Mouse (Mus musculus): ENCODE results near the gene Tada2b. TPM values are rescaled to one million over a fixed set of nuclear protein-coding genes. Genes with fewer than 3 reads are reported as not detected.

The Tada2b gene
- polyA plus RNA-seq, 1 experiment from 2014 or later = 3.3 TPM

GRCm38 (mm10) chr5:36519751-36520150, 35.7 kb upstream of the Tada2b start:
- Histone ChIP-seq H3K27me3 (ENCODE audit: control insufficient read depth, insufficient read depth, low read length) (no peaks in the 10 kb centered on the region), H3K9me3 (replicated peaks; ENCODE audit: control insufficient read depth, low read length) (no peaks in the 10 kb centered on the region), H3K9ac (ENCODE audit: low read depth, low read length) (no peak overlapping the region), H3K27ac (ENCODE audit: low read depth, low read length) (no peak overlapping the region), H3K4me1 (ENCODE audit: control insufficient read depth, insufficient read depth, low read length) (0 out of 2 replicates have a peak, but pooled peaks cover 5% of the 10 kb centered on the region), H3K4me3 (ENCODE audit: low read depth, low read length) (no peak overlapping the region), H3K4me2 (no peak overlapping the region), H3K36me3 (ENCODE audit: control insufficient read depth, insufficient read depth, low read length) (peaks cover 10% of the 10 kb centered on the region; the same call in 1 of the 2 replicates)
- 84% methylated on average over 3 of the region's 3 CpGs for WGBS (ENCODE audit: insufficient replicate concordance)
- no peak for ATAC-seq (replicated peaks; ENCODE audit: insufficient number of reproducible peaks, low FRiP score, low TSS enrichment)

GRCm38 (mm10) chr5:36517596-36517995, 33.5 kb upstream of the Tada2b start:
- no peaks in the 10 kb centered on the region for H3K27me3 ChIP-seq (ENCODE audit: control insufficient read depth, insufficient read depth, low read length)
- 83% methylated on average over 3 of the region's 3 CpGs for WGBS (ENCODE audit: insufficient replicate concordance)
- no peaks in the 10 kb centered on the region for H3K4me1 ChIP-seq (ENCODE audit: control insufficient read depth, insufficient read depth, low read length)
- H3K4me2 ChIP-seq = no peak overlapping the region
- no peak overlapping the region for H3K9ac ChIP-seq (ENCODE audit: low read depth, low read length)
- H3K36me3 ChIP-seq (ENCODE audit: control insufficient read depth, insufficient read depth, low read length) = peaks cover 7% of the 10 kb centered on the region; the same call in 1 of the 2 replicates
- H3K4me3 ChIP-seq (ENCODE audit: low read depth, low read length) = no peak overlapping the region
- ATAC-seq (replicated peaks; ENCODE audit: insufficient number of reproducible peaks, low FRiP score, low TSS enrichment) = no peak
- no peaks in the 10 kb centered on the region for H3K9me3 ChIP-seq (replicated peaks; ENCODE audit: control insufficient read depth, low read length)
- no peak overlapping the region for H3K27ac ChIP-seq (ENCODE audit: low read depth, low read length)

- no peaks in the 10 kb centered on the region for H3K27me3 ChIP-seq (ENCODE audit: control insufficient read depth, insufficient read depth, low read length)
Measured at GRCm38 (mm10) chr5:36515558-36515957, 31.5 kb upstream of the Tada2b start.

GRCm38 (mm10) chr5:36515126-36515525, 31.0 kb upstream of the Tada2b start:
- Histone ChIP-seq H3K27me3 (ENCODE audit: control insufficient read depth, insufficient read depth, low read length) (no peaks in the 10 kb centered on the region), H3K4me1 (ENCODE audit: control insufficient read depth, insufficient read depth, low read length) (no peaks in the 10 kb centered on the region), H3K9ac (ENCODE audit: low read depth, low read length) (no peak overlapping the region), H3K9me3 (replicated peaks; ENCODE audit: control insufficient read depth, low read length) (no peaks in the 10 kb centered on the region), H3K4me2 (no peak overlapping the region), H3K27ac (ENCODE audit: low read depth, low read length) (no peak overlapping the region), H3K36me3 (ENCODE audit: control insufficient read depth, insufficient read depth, low read length) (peaks cover 8% of the 10 kb centered on the region; the same call in 1 of the 2 replicates), H3K4me3 (ENCODE audit: low read depth, low read length) (no peak overlapping the region)
- no peak for ATAC-seq (replicated peaks; ENCODE audit: insufficient number of reproducible peaks, low FRiP score, low TSS enrichment)
- WGBS (ENCODE audit: insufficient replicate concordance) = 97% methylated on average over 1 of the region's 1 CpGs

More at GRCm38 (mm10) chr5:36515558-36515957, 31.5 kb upstream of the Tada2b start:
- H3K4me3 ChIP-seq (ENCODE audit: low read depth, low read length) = no peak overlapping the region
- H3K27ac ChIP-seq (ENCODE audit: low read depth, low read length) = no peak overlapping the region
- H3K9me3 ChIP-seq (replicated peaks; ENCODE audit: control insufficient read depth, low read length) = no peaks in the 10 kb centered on the region
- 67% methylated on average over 5 of the region's 5 CpGs for WGBS (ENCODE audit: insufficient replicate concordance)
- no peak overlapping the region for H3K4me2 ChIP-seq
- no peaks in the 10 kb centered on the region for H3K4me1 ChIP-seq (ENCODE audit: control insufficient read depth, insufficient read depth, low read length)
- H3K9ac ChIP-seq (ENCODE audit: low read depth, low read length) = no peak overlapping the region
- no peak for ATAC-seq (replicated peaks; ENCODE audit: insufficient number of reproducible peaks, low FRiP score, low TSS enrichment)
- H3K36me3 ChIP-seq (ENCODE audit: control insufficient read depth, insufficient read depth, low read length) = peaks cover 7% of the 10 kb centered on the region; the same call in 1 of the 2 replicates

GRCm38 (mm10) chr5:36510956-36511355, 26.9 kb upstream of the Tada2b start:
- no peak overlapping the region for H3K4me3 ChIP-seq (ENCODE audit: low read depth, low read length)
- WGBS (ENCODE audit: insufficient replicate concordance) = 86% methylated on average over 2 of the region's 2 CpGs
- H3K9ac ChIP-seq (ENCODE audit: low read depth, low read length) = no peak overlapping the region
- no peaks in the 10 kb centered on the region for H3K4me1 ChIP-seq (ENCODE audit: control insufficient read depth, insufficient read depth, low read length)
- H3K36me3 ChIP-seq (ENCODE audit: control insufficient read depth, insufficient read depth, low read length) = peaks cover 7% of the 10 kb centered on the region
- no peak overlapping the region for H3K27ac ChIP-seq (ENCODE audit: low read depth, low read length)
- no peaks in the 10 kb centered on the region for H3K27me3 ChIP-seq (ENCODE audit: control insufficient read depth, insufficient read depth, low read length)
- no peak for ATAC-seq (replicated peaks; ENCODE audit: insufficient number of reproducible peaks, low FRiP score, low TSS enrichment)
- no peak overlapping the region for H3K4me2 ChIP-seq
- no peaks in the 10 kb centered on the region for H3K9me3 ChIP-seq (replicated peaks; ENCODE audit: control insufficient read depth, low read length)

GRCm38 (mm10) chr5:36508351-36508750, 24.3 kb upstream of the Tada2b start:
- H3K27me3 ChIP-seq (ENCODE audit: control insufficient read depth, insufficient read depth, low read length) = no peaks in the 10 kb centered on the region
- no peak overlapping the region for H3K9ac ChIP-seq (ENCODE audit: low read depth, low read length)
- no peaks in the 10 kb centered on the region for H3K9me3 ChIP-seq (replicated peaks; ENCODE audit: control insufficient read depth, low read length)
- no peaks in the 10 kb centered on the region for H3K4me1 ChIP-seq (ENCODE audit: control insufficient read depth, insufficient read depth, low read length)
- H3K4me2 ChIP-seq = no peak overlapping the region
- ATAC-seq (replicated peaks; ENCODE audit: insufficient number of reproducible peaks, low FRiP score, low TSS enrichment) = no peak
- H3K4me3 ChIP-seq (ENCODE audit: low read depth, low read length) = no peak overlapping the region
- no peak overlapping the region for H3K27ac ChIP-seq (ENCODE audit: low read depth, low read length)
- 92% methylated on average over 10 of the region's 10 CpGs for WGBS (ENCODE audit: insufficient replicate concordance)
- peaks cover 7% of the 10 kb centered on the region; the same call in 1 of the 2 replicates for H3K36me3 ChIP-seq (ENCODE audit: control insufficient read depth, insufficient read depth, low read length)

GRCm38 (mm10) chr5:36505643-36506042, 21.6 kb upstream of the Tada2b start:
- no peak for ATAC-seq (replicated peaks; ENCODE audit: insufficient number of reproducible peaks, low FRiP score, low TSS enrichment)
- Histone ChIP-seq H3K27me3 (ENCODE audit: control insufficient read depth, insufficient read depth, low read length) (no peaks in the 10 kb centered on the region), H3K27ac (ENCODE audit: low read depth, low read length) (no peak overlapping the region), H3K4me3 (ENCODE audit: low read depth, low read length) (no peak overlapping the region), H3K9ac (ENCODE audit: low read depth, low read length) (no peak overlapping the region), H3K4me1 (ENCODE audit: control insufficient read depth, insufficient read depth, low read length) (no peaks in the 10 kb centered on the region), H3K36me3 (ENCODE audit: control insufficient read depth, insufficient read depth, low read length) (peaks cover 7% of the 10 kb centered on the region; the same call in 1 of the 2 replicates), H3K9me3 (replicated peaks; ENCODE audit: control insufficient read depth, low read length) (no peaks in the 10 kb centered on the region), H3K4me2 (no peak overlapping the region)
- 73% methylated on average over 5 of the region's 5 CpGs for WGBS (ENCODE audit: insufficient replicate concordance)

- no peaks in the 10 kb centered on the region for H3K4me1 ChIP-seq (ENCODE audit: control insufficient read depth, insufficient read depth, low read length)
- ATAC-seq (replicated peaks; ENCODE audit: insufficient number of reproducible peaks, low FRiP score, low TSS enrichment) = no peak
- no peak overlapping the region for H3K4me2 ChIP-seq
- no peak overlapping the region for H3K27ac ChIP-seq (ENCODE audit: low read depth, low read length)
- no peak overlapping the region for H3K4me3 ChIP-seq (ENCODE audit: low read depth, low read length)
- no peak overlapping the region for H3K9ac ChIP-seq (ENCODE audit: low read depth, low read length)
- H3K27me3 ChIP-seq (ENCODE audit: control insufficient read depth, insufficient read depth, low read length) = no peaks in the 10 kb centered on the region
- no peaks in the 10 kb centered on the region for H3K9me3 ChIP-seq (replicated peaks; ENCODE audit: control insufficient read depth, low read length)
- H3K36me3 ChIP-seq (ENCODE audit: control insufficient read depth, insufficient read depth, low read length) = peaks cover 7% of the 10 kb centered on the region; the same call in 1 of the 2 replicates
- 90% methylated on average over 7 of the region's 7 CpGs for WGBS (ENCODE audit: insufficient replicate concordance)
Measured at GRCm38 (mm10) chr5:36505235-36505634, 21.1 kb upstream of the Tada2b start.

GRCm38 (mm10) chr5:36494709-36495108, 10.6 kb upstream of the Tada2b start:
- peaks cover 25% of the 10 kb centered on the region for H3K36me3 ChIP-seq (ENCODE audit: control insufficient read depth, insufficient read depth, low read length)
- H3K4me1 ChIP-seq (ENCODE audit: control insufficient read depth, insufficient read depth, low read length) = no peaks in the 10 kb centered on the region
- no peaks in the 10 kb centered on the region for H3K27me3 ChIP-seq (ENCODE audit: control insufficient read depth, insufficient read depth, low read length)
- 94% methylated on average over 9 of the region's 9 CpGs for WGBS (ENCODE audit: insufficient replicate concordance)
- H3K9me3 ChIP-seq (replicated peaks; ENCODE audit: control insufficient read depth, low read length) = no peaks in the 10 kb centered on the region
- no peak overlapping the region for H3K9ac ChIP-seq (ENCODE audit: low read depth, low read length)
- H3K27ac ChIP-seq (ENCODE audit: low read depth, low read length) = no peak overlapping the region
- no peak overlapping the region for H3K4me2 ChIP-seq
- no peak overlapping the region for H3K4me3 ChIP-seq (ENCODE audit: low read depth, low read length)
- no peak for ATAC-seq (replicated peaks; ENCODE audit: insufficient number of reproducible peaks, low FRiP score, low TSS enrichment)

Data from heart, embryonic 11.5 days (tissue).